1 mouse cellular context compared by ENCODE assay signal in the genomic region with DNA sequence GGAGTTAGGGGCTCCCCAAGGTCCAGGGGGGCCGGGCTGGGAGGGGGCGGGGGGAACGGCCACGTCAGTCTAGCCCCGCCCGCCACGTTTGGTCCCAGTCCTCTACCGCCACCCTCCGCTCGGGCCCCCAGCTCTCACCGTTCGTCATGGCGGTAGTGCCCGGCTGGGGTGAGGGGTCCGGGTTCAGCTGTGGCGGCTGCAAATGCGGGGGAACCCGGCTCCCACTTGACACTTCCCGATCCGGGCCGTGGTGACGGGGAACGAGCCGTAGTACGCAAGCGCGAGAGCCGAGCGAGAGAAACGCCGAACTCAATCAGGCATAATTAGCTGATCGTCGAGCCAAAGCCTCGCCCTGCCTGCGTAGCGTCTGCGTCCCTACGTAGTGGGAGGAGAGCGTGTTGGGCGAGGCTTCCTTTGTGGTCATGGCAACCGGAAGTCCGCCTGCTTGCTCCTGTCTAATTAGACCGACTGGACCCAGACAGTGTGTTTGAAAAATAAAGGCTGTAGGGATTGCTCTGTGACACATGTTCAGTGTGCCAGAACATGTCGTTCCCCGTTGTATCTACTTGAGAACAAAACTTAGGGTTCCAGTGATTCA.
TF ChIP-seq lines count a peak whose summit lies in the region.

A gene (minus strand): TSS at position 334 of the 598 bp plus-strand sequence.

TF ChIP-seq in myocyte, 11 proteins besides CTCF, POLR2A, EP300 and RAD21 (continued from another document):
- no peak for TF ChIP-seq MYOD1 (IDR thresholded peaks at IDR 0.05; ENCODE audit: control insufficient read depth in 1 of 3, insufficient read length in 2 of 3, low read depth in 2 of 3)
